In genomic region chr13:51653159-51653558, GRCm38 (mm10) we compare ENCODE assay signal across 26 mouse cellular contexts. TPM values are rescaled to one million over a fixed set of nuclear protein-coding genes. Genes with fewer than 3 reads are reported as not detected.
A peak's percentile ranks its signal among the peaks of the same experiment; 100 is the strongest.
DNase-seq lines count a peak whose midpoint lies in the region; ATAC-seq and TF ChIP-seq lines count a peak whose summit lies in the region.
"Had no signal": no experiment of that assay in that cellular context is flagged by ENCODE, and none has a peak within 500 bp of the region (broad histone marks: within the 10 kb centered on the region; RNA-seq: fewer than 3 reads in every experiment).

No protein-coding gene starts in this region.

- H3K27me3 ChIP-seq in kidney, adult 2 months (replicated peaks; ENCODE audit: control insufficient read depth, insufficient read depth, low read length), result no peaks in the 10 kb centered on the region
- H3K27me3 ChIP-seq in liver, embryonic 12.5 days (replicated peaks), result no peaks in the 10 kb centered on the region
- H3K27me3 ChIP-seq in G1E (ENCODE audit: insufficient read depth, low read length), result no peaks in the 10 kb centered on the region
- H3K27me3 ChIP-seq: CH12.LX; embryonic facial prominence, embryonic 12.5 days; embryonic facial prominence, embryonic 15.5 days; forebrain, embryonic 12.5 days; heart, embryonic 13.5 days; hindbrain, embryonic 12.5 days had no signal

- peak; percentile 69 for DNase-seq in heart, adult 11 months
- no peak for DNase-seq in heart, adult 8-10 months (ENCODE audit: low spot score)
- peak; percentile 46 for DNase-seq in kidney, adult 2 months
- DNase-seq in kidney, adult 8-10 months, result no peak
- DNase-seq in liver (no peak), G1E (ENCODE audit: low spot score) (no peak)
- DNase-seq: adrenal gland, adult 2 months; adrenal gland, postnatal 14 days; B cell, adult 2 months; cerebellum, adult 11 months; cerebellum, adult 2 months; cerebellum, adult 9-11 months; cerebellum, postnatal 25 days; gastrocnemius, adult 2 months; gastrocnemius, postnatal 14 days; heart, adult 18-20 months had no signal

- H3K9ac ChIP-seq in liver, embryonic 12.5 days, result no peak overlapping the region
- H3K9ac ChIP-seq: embryonic facial prominence, embryonic 15.5 days; hindbrain, embryonic 12.5 days had no signal

- H3K4me3 ChIP-seq in kidney, adult 2 months (ENCODE audit: insufficient read depth, low read depth, low read length), result no peak overlapping the region
- H3K4me3 ChIP-seq in liver, embryonic 12.5 days, result no peak overlapping the region
- peak overlapping the region; percentile 82; the same call in 1 of the 2 replicates for H3K4me3 ChIP-seq in G1E (ENCODE audit: low read depth, low read length)
- H3K4me3 ChIP-seq: embryonic facial prominence, embryonic 12.5 days; embryonic facial prominence, embryonic 15.5 days; forebrain, embryonic 12.5 days; hindbrain, embryonic 12.5 days had no signal

- H3K4me1 ChIP-seq in kidney, adult 2 months (ENCODE audit: control insufficient read depth, insufficient read depth, low read length), result peaks cover 27% of the 10 kb centered on the region
- H3K4me1 ChIP-seq in liver, embryonic 12.5 days, result peaks cover 42% of the 10 kb centered on the region
- H3K4me1 ChIP-seq in G1E (ENCODE audit: insufficient read depth, low read depth, low read length), result peaks cover 41% of the 10 kb centered on the region

- no peak overlapping the region for H3K27ac ChIP-seq in kidney, adult 2 months (ENCODE audit: insufficient read depth, low read depth, low read length)
- H3K27ac ChIP-seq in liver, embryonic 12.5 days, result no peak overlapping the region
- H3K27ac ChIP-seq: embryonic facial prominence, embryonic 12.5 days; embryonic facial prominence, embryonic 15.5 days; forebrain, embryonic 12.5 days; gastrocnemius, adult 2 months; heart, embryonic 10.5 days; heart, embryonic 13.5 days; hindbrain, embryonic 12.5 days had no signal

- H3K9me3 ChIP-seq in liver, embryonic 12.5 days (replicated peaks), result no peaks in the 10 kb centered on the region
- H3K9me3 ChIP-seq in G1E (replicated peaks), result no peaks in the 10 kb centered on the region
- H3K9me3 ChIP-seq: embryonic facial prominence, embryonic 12.5 days; embryonic facial prominence, embryonic 15.5 days; forebrain, embryonic 12.5 days; heart, embryonic 10.5 days; heart, embryonic 13.5 days; hindbrain, embryonic 12.5 days had no signal

- no peak for TF ChIP-seq CTCF in kidney, adult 2 months (conservative IDR thresholded peaks at IDR 0.05; ENCODE audit: insufficient read depth, insufficient read length, low read depth, low read length)
- no peak for TF ChIP-seq CTCF in G1E (IDR thresholded peaks at IDR 0.05; ENCODE audit: low read depth, low read length)

- TF ChIP-seq POLR2A in kidney, adult 2 months (IDR thresholded peaks at IDR 0.05; ENCODE audit: low read depth, low read length), result no peak

- 66% methylated on average over 6 of the region's 6 CpGs for WGBS in kidney, adult 2 months
- WGBS in liver, embryonic 12.5 days (ENCODE audit: insufficient replicate concordance), result 85% methylated on average over 6 of the region's 6 CpGs

- peaks cover 2% of the 10 kb centered on the region; the same call in 1 of the 2 replicates for H3K36me3 ChIP-seq in kidney, adult 2 months (ENCODE audit: control insufficient read depth, insufficient read depth, low read length)
- H3K36me3 ChIP-seq in liver, embryonic 12.5 days, result peaks cover 84% of the 10 kb centered on the region
- peaks cover 73% of the 10 kb centered on the region for H3K36me3 ChIP-seq in G1E (replicated peaks)

- peak overlapping the region; percentile 89; the same call in 1 of the 2 replicates for H3K4me2 ChIP-seq in liver, embryonic 12.5 days
- H3K4me2 ChIP-seq: embryonic facial prominence, embryonic 15.5 days had no signal

- no peak for ATAC-seq in liver, embryonic 12.5 days
- no peak for ATAC-seq in G1E (ENCODE audit: extremely low read depth, insufficient number of reproducible peaks, low FRiP score, poor library complexity, severe bottlenecking)
- ATAC-seq: forebrain, embryonic 16.5 days; hindbrain, embryonic 16.5 days had no signal

RNA-seq across cellular contexts. Expression of gene Secisbp2, which starts 1.7 kb away (rescaled TPM):
- 10 to 100 TPM; 10.8 to 13.7 (median 11.3) TPM for total RNA-seq in heart, adult 8-10 months (2022)
- polyA plus RNA-seq in kidney, adult 2 months (2012; rRNA removed), result 23.4 and 26.1 TPM in 2 replicates
- polyA plus RNA-seq in liver, embryonic 12.5 days (2016; fragmentation: Nextera tagmentation; extraction: Ambion mirVana), result 19.7 and 22.7 TPM in 2 replicates
- total RNA-seq in G1E (2014; fragmentation: Nextera tagmentation), result 20.0 and 22.7 TPM in 2 replicates
- total RNA-seq in G1E (2017), result 27.7 and 32.8 TPM in 2 replicates
- 19.6 and 24.4 TPM in 2 replicates for polyA plus RNA-seq in G1E (2012)

RNA-seq across cellular contexts. Expression of gene Cks2, which starts 8.1 kb away (rescaled TPM):
- total RNA-seq in heart, adult 8-10 months (2022), result 1 to 10 TPM in 1 of 4 experiments, under 1 TPM in 2, not detected in 1; 0.66 to 1.1 (median 0.92) TPM
- polyA plus RNA-seq in kidney, adult 2 months (2012; rRNA removed), result 34.8 and 36.5 TPM in 2 replicates
- 405 and 413 TPM in 2 replicates for polyA plus RNA-seq in liver, embryonic 12.5 days (2016; fragmentation: Nextera tagmentation; extraction: Ambion mirVana)
- total RNA-seq in G1E (2014; fragmentation: Nextera tagmentation) (94.3 and 104 TPM in 2 replicates), G1E (2017) (367 and 402 TPM in 2 replicates)
- polyA plus RNA-seq in G1E (2012), result 129 and 303 TPM in 2 replicates
- total RNA-seq: gastrocnemius, adult 2 months had no signal

Comparison
In these comparisons a context has a peak if more than half of its experiments do, and no peak if none do; other contexts are left out.
1. DNase-seq: peak in heart, adult 11 months (single experiment) and kidney, adult 2 months (single experiment); none in heart, adult 8-10 months (single experiment), kidney, adult 8-10 months (0 of 2), liver (single experiment) and G1E (single experiment).